Mouse (Mus musculus) thymus, postnatal 0 days (tissue): Measurements from ENCODE around the gene Fam118a. TPM values are rescaled to one million over a fixed set of nuclear protein-coding genes. Genes with fewer than 3 reads are reported as not detected.
"Not testable (repeated sequence)": the region's sequence is repeated elsewhere in the genome, so short reads cannot be mapped to it uniquely, and the experiment has no call there.

ENCODE experiments used
- DNase-seq: peaks from one replicate; pipeline ENCODE4 v3.0.0-alpha.2; 2015; ENCODE audit warnings: low spot score
- polyA plus RNA-seq: library from polyadenylated mRNA; unstranded; fragments of >200 nt; fragmentation: Nextera tagmentation; extraction: Ambion mirVana; gene quantifications from 2 replicates; pipeline ENCODE4 v1.2.1, GENCODE M21; 2015

Fam118a gene
- 17.6 and 17.9 TPM in 2 replicates for polyA plus RNA-seq

- not testable (repeated sequence) for DNase-seq
Observed at GRCm38 (mm10) chr15:85028648-85029047, at the start of gene Fam118a. Gene Fam118a (plus strand): TSS chr15:85028948.

- no peak for DNase-seq
Observed at GRCm38 (mm10) chr15:84981609-84982313, 47.0 kb upstream of the Fam118a start.

- DNase-seq = no peak
Observed at GRCm38 (mm10) chr15:84982888-84983287, 45.9 kb upstream of the Fam118a start.

GRCm38 (mm10) chr15:84983721-84984120 is 45.0 kb upstream of the Fam118a start:
- DNase-seq = no peak

GRCm38 (mm10) chr15:84985516-84986160 is 43.1 kb upstream of the Fam118a start:
- DNase-seq = no peak

GRCm38 (mm10) chr15:84986171-84987019 is 42.4 kb upstream of the Fam118a start:
- peak; percentile 16 for DNase-seq

GRCm38 (mm10) chr15:84987020-84987815 is 41.5 kb upstream of the Fam118a start:
- peak; percentile 39 for DNase-seq

GRCm38 (mm10) chr15:84987874-84988825 is 40.6 kb upstream of the Fam118a start, which contains the start of gene 5031439G07Rik:
Gene 5031439G07Rik (minus strand): TSS chr15:84988551.
- DNase-seq = peak; percentile 96

- DNase-seq = no peak
Observed at GRCm38 (mm10) chr15:84989098-84989497, 39.6 kb upstream of the Fam118a start.

GRCm38 (mm10) chr15:84989771-84990170 is 39.0 kb upstream of the Fam118a start:
- no peak for DNase-seq

GRCm38 (mm10) chr15:84994498-84994897 is 34.2 kb upstream of the Fam118a start:
- DNase-seq = no peak

GRCm38 (mm10) chr15:84995041-84995440 is 33.7 kb upstream of the Fam118a start:
- DNase-seq = no peak

GRCm38 (mm10) chr15:84995967-84996366 is 32.8 kb upstream of the Fam118a start:
- peak; percentile 55 for DNase-seq

GRCm38 (mm10) chr15:84997768-84998454 is 30.8 kb upstream of the Fam118a start:
- DNase-seq = no peak

GRCm38 (mm10) chr15:84999911-85000310 is 28.8 kb upstream of the Fam118a start:
- DNase-seq = no peak

- DNase-seq = peak; percentile 77
Observed at GRCm38 (mm10) chr15:85000984-85001982, 27.5 kb upstream of the Fam118a start.

- DNase-seq = no peak
Observed at GRCm38 (mm10) chr15:85009666-85010065, 19.1 kb upstream of the Fam118a start.
